In genomic region chr6:125577882-125578646, GRCm38 (mm10) we compare ENCODE assay signal across 10 mouse cellular contexts. TPM values are rescaled to one million over a fixed set of nuclear protein-coding genes. Genes with fewer than 3 reads are reported as not detected.
DNase-seq lines count a peak whose midpoint lies in the region; ATAC-seq lines count a peak whose summit lies in the region.
"Had no signal": no experiment of that assay in that cellular context is flagged by ENCODE, and none has a peak within 500 bp of the region (broad histone marks: within the 10 kb centered on the region; RNA-seq: fewer than 3 reads in every experiment).

No protein-coding gene starts in this region.

- H3K4me1 ChIP-seq in stomach, embryonic 15.5 days: peaks cover 22% of the 10 kb centered on the region
- H3K4me1 ChIP-seq in kidney, embryonic 16.5 days (ENCODE audit: insufficient read depth, low read length): peaks cover 9% of the 10 kb centered on the region; the same call in 1 of the 2 replicates

- H3K27me3 ChIP-seq in stomach, embryonic 15.5 days (replicated peaks): no peaks in the 10 kb centered on the region
- no peaks in the 10 kb centered on the region for H3K27me3 ChIP-seq in kidney, embryonic 16.5 days (ENCODE audit: insufficient read depth, low read length)
- H3K27me3 ChIP-seq: limb, embryonic 12.5 days; neural tube, embryonic 12.5 days had no signal

- ATAC-seq in stomach, embryonic 15.5 days (ENCODE audit: insufficient read depth, low FRiP score, low read depth): no peak
- ATAC-seq in kidney, embryonic 16.5 days (ENCODE audit: low FRiP score, low TSS enrichment): no peak

- H3K9me3 ChIP-seq in stomach, embryonic 15.5 days: no peaks in the 10 kb centered on the region
- H3K9me3 ChIP-seq in kidney, embryonic 16.5 days (ENCODE audit: low read length): no peaks in the 10 kb centered on the region
- H3K9me3 ChIP-seq: limb, embryonic 12.5 days; neural tube, embryonic 12.5 days had no signal

- H3K4me2 ChIP-seq in stomach, embryonic 15.5 days: no peak overlapping the region
- no peak overlapping the region for H3K4me2 ChIP-seq in kidney, embryonic 16.5 days (replicated peaks; ENCODE audit: low read depth, low read length)
- H3K4me2 ChIP-seq: limb, embryonic 12.5 days; neural tube, embryonic 12.5 days had no signal

- WGBS in stomach, embryonic 15.5 days: 50% methylated on average over 11 of the region's 11 CpGs
- 66% methylated on average over 11 of the region's 11 CpGs for WGBS in kidney, embryonic 16.5 days

- H3K4me3 ChIP-seq in stomach, embryonic 15.5 days (replicated peaks): no peak overlapping the region
- no peak overlapping the region for H3K4me3 ChIP-seq in kidney, embryonic 16.5 days (ENCODE audit: low read length)
- H3K4me3 ChIP-seq: limb, embryonic 12.5 days; neural tube, embryonic 12.5 days had no signal

- H3K27ac ChIP-seq in stomach, embryonic 15.5 days: peak overlapping the region; percentile 63
- H3K27ac ChIP-seq in kidney, embryonic 16.5 days (ENCODE audit: low read length): no peak overlapping the region
- H3K27ac ChIP-seq: limb, embryonic 12.5 days; neural tube, embryonic 12.5 days had no signal

- no peaks in the 10 kb centered on the region for H3K36me3 ChIP-seq in stomach, embryonic 15.5 days
- H3K36me3 ChIP-seq in kidney, embryonic 16.5 days (ENCODE audit: insufficient read depth, low read length): no peaks in the 10 kb centered on the region
- H3K36me3 ChIP-seq: limb, embryonic 12.5 days; neural tube, embryonic 12.5 days had no signal

- DNase-seq in ovary, postnatal 14 days (ENCODE audit: low spot score): peak; percentile 37
- DNase-seq in ovary, adult 18-20 months (ENCODE audit: low spot score): no peak
- DNase-seq in cerebellum, postnatal 14 days: peak; percentile 88 to 91
- DNase-seq in heart, postnatal 14 days: peak; percentile 36 to 55
- DNase-seq in kidney, adult 9 months: no peak
- DNase-seq in kidney, postnatal 25 days: no peak

- no peak overlapping the region for H3K9ac ChIP-seq in stomach, embryonic 15.5 days
- H3K9ac ChIP-seq in kidney, embryonic 16.5 days (replicated peaks; ENCODE audit: low read length): no peak overlapping the region
- H3K9ac ChIP-seq: limb, embryonic 12.5 days; neural tube, embryonic 12.5 days had no signal

- intact Hi-C loops in heart, postnatal 14 days (cut with DNase I): loop anchor here (1.0 kb wide), 1 partner anchor 24 kb away; no protein-coding TSS in a partner anchor

RNA-seq across cellular contexts. Expression of gene Vwf, which starts 31.5 kb away (rescaled TPM):
- 100 to 1,000 TPM in 1 of 2 experiments, 10 to 100 TPM in 1; 88.1 to 110 TPM for total RNA-seq in heart, postnatal 14 days (2021)
- 5.7 and 6.6 TPM in 2 replicates for polyA plus RNA-seq in stomach, embryonic 15.5 days (2015; fragmentation: Nextera tagmentation; extraction: Ambion mirVana)
- 3.9 and 5.4 TPM in 2 replicates for polyA plus RNA-seq in kidney, embryonic 16.5 days (2015; fragmentation: Nextera tagmentation; extraction: Ambion mirVana)

Comparison
In these comparisons a context has a peak if more than half of its experiments do, and no peak if none do; other contexts are left out.
1. DNase-seq: peak in ovary, postnatal 14 days (single experiment), cerebellum, postnatal 14 days (2 of 2) and heart, postnatal 14 days (2 of 2); none in ovary, adult 18-20 months (single experiment), kidney, adult 9 months (single experiment) and kidney, postnatal 25 days (0 of 2).